Mouse (Mus musculus) cerebellum, adult 2 months (tissue): ENCODE results near the gene Rnpepl1.

Experiments used
- CTCF ChIP-seq: fragments of 200-500 bp; IDR thresholded peaks from 2 replicates; pipeline ENCODE4 v1.5.1; 2011; ENCODE audit warnings: low read depth, mild to moderate bottlenecking, control low read depth, low read length, moderate library complexity, borderline replicate concordance; ENCODE audit not compliant: insufficient read depth
- POLR2A ChIP-seq: fragments of 200-500 bp; IDR thresholded peaks from 2 replicates; pipeline ENCODE4 v1.6.1; 2011; ENCODE audit warnings: low read length, control low read depth, borderline replicate concordance; ENCODE audit not compliant: insufficient read depth

DNA sequence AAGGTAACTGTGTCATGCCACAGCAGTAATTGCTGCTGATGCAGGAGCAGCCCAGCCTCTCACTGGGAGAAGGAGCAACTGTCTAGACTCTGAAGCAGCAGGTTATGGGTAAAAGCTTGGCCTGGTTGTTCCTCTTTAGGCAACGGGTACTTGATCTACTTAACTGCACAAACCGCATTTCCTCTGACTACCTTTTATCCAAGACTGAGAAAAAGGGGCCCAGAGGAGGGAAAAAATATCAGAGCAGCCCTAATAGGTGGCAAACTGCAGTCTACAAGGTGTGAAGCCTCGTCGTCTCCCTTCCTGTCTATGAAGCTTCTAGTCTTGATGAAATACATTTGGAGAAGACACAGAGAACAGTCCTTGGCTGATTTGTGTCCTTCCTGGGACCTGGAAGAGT, 23.0 kb downstream of the Rnpepl1 start:
- no peak for TF ChIP-seq CTCF
- TF ChIP-seq POLR2A = no peak
